Mouse (Mus musculus): ENCODE measurements around the gene Actn2.
A peak's percentile ranks its signal among the peaks of the same experiment; 100 is the strongest.

Actn2 gene

DNA sequence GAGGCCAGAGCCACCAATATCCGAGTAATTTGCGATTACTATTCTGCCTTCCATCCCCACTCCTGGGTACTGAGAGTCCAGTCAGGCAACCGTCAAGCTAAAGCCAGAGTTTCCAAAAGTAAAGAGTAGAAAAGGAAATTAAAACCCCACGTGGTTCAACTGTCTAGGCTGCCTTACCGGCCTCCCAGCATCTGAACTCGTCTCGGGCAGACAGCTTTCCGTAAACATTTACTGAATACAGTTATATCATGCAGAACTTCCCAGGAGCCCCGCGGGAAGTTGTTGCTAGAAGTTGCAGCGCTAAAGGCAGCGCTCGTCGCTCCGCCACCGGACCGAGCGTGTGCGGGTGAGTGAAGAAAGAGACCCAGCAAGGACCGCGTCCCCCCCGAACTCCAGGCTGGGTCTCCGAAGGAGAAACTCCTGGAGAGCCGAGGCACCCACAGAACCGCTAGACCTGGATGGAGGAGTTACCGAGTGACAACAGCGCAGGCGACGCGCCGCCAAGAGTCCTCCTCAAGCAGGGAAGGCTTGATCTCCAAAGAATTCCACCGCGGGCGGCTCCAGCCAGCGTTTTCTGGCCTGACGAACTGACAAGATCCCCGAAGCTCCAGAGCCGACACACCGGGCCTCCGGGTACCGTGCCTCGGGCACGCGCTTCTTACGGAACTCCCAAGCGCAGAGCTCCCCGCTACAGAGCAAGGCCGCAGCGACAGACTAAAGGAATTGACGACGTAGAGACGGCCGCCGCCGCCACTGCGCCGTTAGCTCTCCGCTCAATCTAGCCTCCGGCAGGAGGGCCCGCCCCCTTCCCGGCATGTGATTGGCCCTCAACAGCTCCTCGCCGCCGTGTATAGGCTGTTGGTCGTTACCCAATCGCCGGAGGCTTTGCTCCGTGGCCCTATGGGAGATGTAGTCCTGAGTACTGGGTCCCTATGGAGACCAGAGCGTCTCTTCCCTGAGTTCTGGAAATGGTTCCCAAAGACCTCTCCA is 82.9 kb downstream of the Actn2 start, which contains the start of gene Mtr:
Gene Mtr, minus strand, starts transcription at position 723 of the 990 bp plus-strand sequence.
- peak; percentile 98 for DNase-seq (ENCODE audit: low read depth, low spot score)

DNA sequence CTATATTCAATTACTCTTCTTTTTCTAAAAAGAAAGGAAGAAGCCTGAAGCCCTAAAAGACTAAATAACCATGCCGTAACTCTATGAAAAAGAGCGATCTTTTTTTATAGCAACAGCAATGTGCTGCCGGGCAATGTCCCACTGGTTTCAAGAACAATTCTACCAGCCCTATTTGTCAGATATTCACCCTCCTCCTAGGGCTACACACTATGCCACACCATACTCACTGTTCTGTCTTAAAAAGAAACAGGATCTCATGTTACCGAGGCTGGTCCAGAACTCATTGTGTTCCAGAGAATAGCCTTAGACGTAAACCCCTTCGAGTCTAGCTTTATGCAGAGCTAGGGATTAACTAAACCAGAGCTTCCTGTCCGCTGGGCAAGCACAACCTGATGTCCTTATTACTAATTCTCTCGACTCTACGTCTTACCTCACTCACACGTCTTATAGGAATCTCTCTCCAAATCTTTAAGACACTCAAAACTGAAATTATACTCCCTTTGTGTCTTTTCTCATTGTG is 83.6 kb downstream of the Actn2 start:
- peak; percentile 47 for DNase-seq (ENCODE audit: low read depth, low spot score)

DNA sequence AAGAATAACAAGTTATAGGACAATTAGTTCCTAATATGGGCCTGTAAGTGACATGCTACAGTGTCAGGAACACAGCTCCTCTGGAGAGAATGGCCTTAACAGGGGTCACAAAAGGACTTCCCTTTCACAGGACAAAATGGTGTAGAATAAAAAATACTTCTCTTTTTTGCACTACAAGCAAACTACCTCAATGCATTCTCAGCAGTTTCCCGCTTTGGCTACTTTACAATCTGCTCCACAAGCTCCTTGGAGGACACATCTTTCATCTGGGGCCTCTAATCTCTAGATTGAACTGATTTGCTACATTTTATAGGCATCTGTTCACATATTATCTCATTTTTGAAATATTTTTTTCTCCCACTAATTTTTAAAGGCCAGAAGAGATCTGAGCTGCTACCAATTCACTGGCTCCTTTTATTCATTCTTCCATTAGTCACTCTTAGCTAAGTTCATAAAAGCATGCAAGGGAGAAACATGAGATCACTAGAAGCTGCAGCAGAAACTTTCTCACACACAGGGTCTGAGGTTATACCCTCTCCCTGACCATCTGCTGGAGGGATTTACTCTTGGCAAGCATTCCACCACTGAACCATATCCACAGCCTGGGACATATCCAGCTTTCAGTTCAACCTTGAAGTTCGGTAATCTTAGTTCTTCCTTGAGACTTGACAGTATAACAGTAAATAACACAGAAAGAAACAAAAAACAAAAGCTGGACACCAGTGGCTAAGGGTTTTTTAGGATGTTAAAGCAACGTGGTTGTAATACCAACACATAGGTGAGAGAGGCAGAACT is 84.5 kb downstream of the Actn2 start:
- DNase-seq (ENCODE audit: low read depth, low spot score): no peak

DNA sequence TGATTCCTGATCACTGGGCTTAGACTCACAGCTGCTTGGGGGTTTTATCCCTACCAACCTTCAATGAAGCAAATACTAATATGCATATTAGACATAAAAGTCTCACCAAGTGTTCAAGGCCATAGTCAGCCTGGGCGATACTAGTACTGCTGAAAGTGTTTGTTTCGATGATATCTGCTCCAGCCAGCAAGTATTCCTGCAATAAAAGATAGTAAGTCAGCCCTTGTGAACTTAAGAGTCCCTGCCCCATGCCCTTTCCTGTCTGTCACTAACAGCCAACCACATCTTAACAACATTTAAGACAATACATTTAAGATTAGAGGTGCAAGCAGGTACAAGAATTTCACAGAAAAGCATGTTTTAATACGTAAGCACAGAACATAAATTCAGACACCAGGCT is 90.1 kb downstream of the Actn2 start:
- DNase-seq (ENCODE audit: low read depth, low spot score): no peak

DNA sequence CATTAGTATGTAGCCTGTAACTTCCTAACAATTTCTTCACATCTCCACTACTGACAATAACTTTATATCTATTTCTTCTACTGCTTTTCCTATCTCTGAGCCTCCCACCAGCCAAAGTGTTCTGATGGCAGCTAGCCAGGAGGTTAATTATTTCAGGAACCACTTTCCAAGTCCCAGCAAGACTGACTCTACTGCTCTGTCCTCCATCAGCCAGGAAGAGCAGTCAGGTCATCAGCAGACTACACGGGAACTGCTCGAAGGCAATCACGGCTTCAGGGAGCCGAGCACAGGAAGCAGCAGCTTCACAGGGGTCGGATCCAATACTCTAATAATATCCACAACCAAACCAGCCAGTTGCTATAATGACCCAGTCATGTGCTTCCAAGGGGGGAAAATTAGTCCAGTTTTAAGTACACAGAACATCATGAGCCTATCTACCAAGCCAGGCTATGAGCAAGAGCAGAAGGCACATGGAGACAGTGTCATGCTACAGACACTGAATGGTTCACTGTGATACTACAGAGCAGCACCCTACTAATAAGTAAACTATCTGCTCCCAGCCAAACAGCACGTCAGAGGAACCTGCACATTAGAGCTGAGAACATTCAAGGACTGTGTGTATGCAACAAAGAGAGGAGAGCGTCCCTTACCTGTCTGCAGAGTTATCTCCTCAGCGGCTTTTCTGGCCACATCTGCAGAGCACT is 91.2 kb downstream of the Actn2 start:
- no peak for DNase-seq (ENCODE audit: low read depth, low spot score)

DNA sequence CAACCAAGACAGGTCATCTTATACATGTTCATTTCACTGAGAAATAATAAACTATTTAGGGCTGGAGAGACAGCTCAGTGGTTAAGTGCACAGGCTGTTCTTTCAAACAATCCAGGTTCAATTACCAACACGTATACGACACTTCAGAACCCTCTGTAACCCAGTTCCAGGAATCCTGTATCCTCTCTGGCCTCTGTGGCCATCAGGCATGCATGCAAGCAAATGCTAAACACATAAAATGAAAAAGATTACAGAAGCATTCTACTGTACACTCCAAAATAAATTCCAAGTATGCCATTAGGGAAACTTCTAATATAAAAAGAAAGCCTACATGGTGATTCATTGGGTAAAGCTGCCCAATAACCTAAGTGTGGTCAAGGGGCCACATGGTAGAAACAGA is 94.6 kb downstream of the Actn2 start:
- no peak for DNase-seq (ENCODE audit: low read depth, low spot score)

DNA sequence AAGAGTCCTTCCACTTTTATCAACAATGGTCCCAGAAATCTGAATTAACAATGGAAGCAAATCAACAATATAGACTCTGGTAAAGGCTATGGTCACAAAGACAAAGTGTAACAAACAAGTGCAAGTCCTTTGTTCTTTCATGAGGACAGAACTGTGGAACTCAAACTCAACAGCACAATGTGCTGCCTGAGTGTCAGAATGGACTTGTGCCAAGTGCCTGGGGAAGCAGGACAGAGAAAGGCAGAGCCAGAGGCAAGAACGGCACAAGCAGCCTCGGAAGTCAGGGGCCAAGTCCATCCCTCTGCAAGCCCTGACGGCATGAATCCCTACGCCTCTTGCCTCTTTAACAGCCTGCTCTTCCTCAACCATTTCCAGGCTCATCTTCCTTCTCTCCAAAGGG is 96.6 kb downstream of the Actn2 start:
- no peak for DNase-seq (ENCODE audit: low read depth, low spot score)

DNA sequence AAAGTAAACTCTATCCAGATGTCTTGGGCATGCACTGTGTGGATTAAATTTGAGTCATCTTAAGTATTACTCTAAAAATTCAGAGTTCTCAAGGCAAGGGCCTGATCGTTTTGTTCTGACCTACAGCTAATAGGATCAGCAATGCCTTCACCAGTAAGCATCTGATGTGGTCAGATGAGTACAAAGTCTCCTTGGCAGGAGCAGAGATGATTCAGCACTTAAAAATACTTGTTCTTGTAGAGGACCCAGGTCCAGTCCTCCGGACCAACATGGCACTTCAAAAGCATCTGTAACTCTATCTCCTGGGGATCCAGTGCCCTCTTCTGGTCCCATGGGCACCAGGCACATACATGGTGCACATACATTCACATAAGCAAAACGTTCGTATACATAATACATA is 108.4 kb downstream of the Actn2 start:
- DNase-seq (ENCODE audit: low read depth, low spot score): no peak

DNA sequence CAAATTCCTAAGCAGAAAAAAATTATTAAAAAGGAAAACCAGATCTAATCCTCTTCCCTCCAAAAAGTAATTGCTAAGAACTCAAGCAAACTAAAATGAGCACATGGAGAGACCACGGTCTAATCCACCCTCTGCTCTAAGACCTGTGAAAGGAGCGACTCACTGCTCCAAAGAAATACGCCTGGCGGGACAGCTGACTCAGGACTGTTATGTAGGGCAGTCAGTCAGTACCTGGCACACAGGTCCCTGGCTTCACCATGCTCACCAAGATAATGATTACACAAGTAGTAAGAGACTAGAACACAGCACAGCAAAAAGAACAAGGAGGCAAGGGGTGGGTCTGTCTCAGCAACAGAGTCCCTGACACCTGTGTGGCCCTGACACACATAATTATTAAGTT is 112.3 kb downstream of the Actn2 start:
- DNase-seq (ENCODE audit: low read depth, low spot score): no peak

DNA sequence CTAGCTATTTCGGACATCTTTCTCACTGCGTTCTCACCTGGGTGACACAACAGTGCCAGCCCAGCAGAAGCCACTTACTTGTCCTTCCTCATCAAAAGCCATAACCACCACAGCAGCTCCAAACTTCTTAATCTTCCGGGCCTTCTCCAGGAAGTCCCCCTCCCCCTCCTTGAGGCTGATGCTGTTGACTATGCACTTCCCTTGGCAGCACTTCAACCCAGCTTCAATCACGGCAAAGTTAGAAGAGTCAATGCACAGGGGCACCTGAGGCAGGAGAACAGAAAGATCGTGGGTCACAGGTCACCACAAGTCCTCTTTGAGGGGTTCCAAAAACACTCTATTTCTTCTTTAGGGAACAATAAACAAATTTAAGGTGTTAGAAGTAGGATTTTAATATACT is 113.0 kb downstream of the Actn2 start:
- no peak for DNase-seq (ENCODE audit: low read depth, low spot score)
